Mouse (Mus musculus) gastrocnemius, postnatal 25 days (tissue): ENCODE results near the gene Tmigd1. TPM values are rescaled to one million over a fixed set of nuclear protein-coding genes. Genes with fewer than 3 reads are reported as not detected.

ENCODE experiments used
- total RNA-seq, 2 experiments: library from RNA; stranded (reverse); gene quantifications; 1 replicate in 1 of 2; 2 replicates in 1 of 2; pipeline ENCODE4 v1.2.3; 2021

The Tmigd1 gene
- total RNA-seq, 2 experiments from 2014 or later, result not detected

Other genes starting within 250 kb of the Tmigd1 start
- not detected for gene Bhlha9, start 229.7 kb upstream of the Tmigd1 start, total RNA-seq
- 1 to 10 TPM in 1 of 2 experiments, under 1 TPM in 1; 0.84 to 8.2 TPM for gene Trarg1, start 222.4 kb upstream of the Tmigd1 start, total RNA-seq
- gene Gosr1, start 138.6 kb upstream of the Tmigd1 start, total RNA-seq, result 10 to 100 TPM; 17.6 to 18.6 TPM
- gene Cpd, start 55.1 kb upstream of the Tmigd1 start, total RNA-seq, result 10 to 100 TPM; 26.3 to 30.5 TPM
- 10 to 100 TPM; 25.8 to 30.3 TPM for gene Blmh, start 22.6 kb downstream of the Tmigd1 start, total RNA-seq
- under 1 TPM in 1 of 2 experiments, not detected in 1; 0.56 TPM for gene Slc6a4, start 96.4 kb downstream of the Tmigd1 start, total RNA-seq
- 10 to 100 TPM in 1 of 2 experiments, 1 to 10 TPM in 1; 9.5 to 10.3 TPM for gene Nsrp1, start 176.3 kb downstream of the Tmigd1 start, total RNA-seq